11 mouse cellular contexts compared by ENCODE assay signal in the genomic region with DNA sequence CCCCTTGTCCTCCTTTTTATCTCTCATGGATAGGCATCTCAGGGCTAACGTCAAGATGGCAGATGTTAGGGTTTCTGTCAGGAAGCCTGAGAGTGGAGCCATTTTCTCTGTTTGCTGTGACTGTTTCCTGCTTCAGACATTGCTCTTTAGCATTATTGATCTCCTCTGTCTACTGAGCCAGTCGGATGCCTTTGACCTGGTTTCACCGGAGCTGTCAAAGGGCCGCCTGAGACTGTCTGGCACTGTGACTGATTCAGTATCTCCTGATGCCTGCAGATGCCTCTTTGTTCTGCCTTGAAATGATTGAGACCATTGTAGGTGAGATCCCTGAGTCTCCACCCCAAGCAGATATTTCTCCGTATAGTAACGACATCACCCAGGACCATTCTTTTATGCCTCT.
"Had no signal": no experiment of that assay in that cellular context is flagged by ENCODE, and none has a peak within 500 bp of the region (broad histone marks: within the 10 kb centered on the region; RNA-seq: fewer than 3 reads in every experiment).

No protein-coding gene starts in this region.

- H3K4me1 ChIP-seq: intestine, embryonic 15.5 days; liver, embryonic 13.5 days; lung, embryonic 15.5 days; neural tube, embryonic 12.5 days had no signal

- DNase-seq: kidney, adult 18-20 months; kidney, postnatal 10 days; kidney, postnatal 4 days; liver, embryonic 13.5 days; liver, postnatal 0 days; thymus, postnatal 4 days had no signal

- H3K27me3 ChIP-seq: intestine, embryonic 15.5 days; liver, embryonic 13.5 days; lung, embryonic 15.5 days; neural tube, embryonic 12.5 days had no signal

- ATAC-seq: intestine, embryonic 15.5 days; liver, postnatal 0 days had no signal

- H3K36me3 ChIP-seq: intestine, embryonic 15.5 days; liver, embryonic 13.5 days; lung, embryonic 15.5 days had no signal

- H3K4me2 ChIP-seq: intestine, embryonic 15.5 days; liver, embryonic 13.5 days; lung, embryonic 15.5 days; neural tube, embryonic 12.5 days had no signal

- H3K4me3 ChIP-seq: intestine, embryonic 15.5 days; layer of hippocampus, adult 2 months; liver, embryonic 13.5 days; lung, embryonic 15.5 days; neural tube, embryonic 12.5 days had no signal

- H3K9ac ChIP-seq: intestine, embryonic 15.5 days; liver, embryonic 13.5 days; liver, postnatal 0 days; lung, embryonic 15.5 days; neural tube, embryonic 12.5 days had no signal

- H3K27ac ChIP-seq: intestine, embryonic 15.5 days; layer of hippocampus, adult 2 months; liver, embryonic 13.5 days; lung, embryonic 15.5 days; neural tube, embryonic 12.5 days; stomach, postnatal 0 days had no signal

- H3K9me3 ChIP-seq: intestine, embryonic 15.5 days; liver, embryonic 13.5 days; lung, embryonic 15.5 days; neural tube, embryonic 12.5 days had no signal
